Mouse (Mus musculus): ENCODE measurements around the gene Ccdc171. TPM values are rescaled to one million over a fixed set of nuclear protein-coding genes. Genes with fewer than 3 reads are reported as not detected.
A peak's percentile ranks its signal among the peaks of the same experiment; 100 is the strongest.
"Not testable (repeated sequence)": the region's sequence is repeated elsewhere in the genome, so short reads cannot be mapped to it uniquely, and the experiment has no call there.

Gene Ccdc171
- 3.9 and 4.2 TPM in 2 replicates for polyA plus RNA-seq (2015; fragmentation: Nextera tagmentation; extraction: Ambion mirVana)

GRCm38 (mm10) chr4:83524843-83525689 lies at the start of gene Ccdc171:
Ccdc171 (plus strand) TSS chr4:83525545.
- ATAC-seq (replicated peaks) = peak; percentile 96
- H3K36me3 ChIP-seq (replicated peaks) = no peaks in the 10 kb centered on the region
- WGBS = under 1% methylated on average over 70 of the region's 73 CpGs

GRCm38 (mm10) chr4:83485250-83485649 lies 40.1 kb upstream of the Ccdc171 start:
- no peaks in the 10 kb centered on the region for H3K9me3 ChIP-seq
- peak overlapping the region; percentile 96 for H3K4me3 ChIP-seq
- WGBS = 14% methylated on average over 12 of the region's 12 CpGs

More at GRCm38 (mm10) chr4:83524843-83525689, at the start of gene Ccdc171:
- peaks cover 21% of the 10 kb centered on the region for H3K4me1 ChIP-seq
- peak within 1 kb of the TSS; percentile 84 for H3K4me2 ChIP-seq
- H3K9ac ChIP-seq = peak within 1 kb of the TSS; percentile 96
- H3K9me3 ChIP-seq = no peaks in the 10 kb centered on the region
- peak within 1 kb of the TSS; percentile 64 for H3K4me3 ChIP-seq
- H3K27ac ChIP-seq = peak within 1 kb of the TSS; percentile 100
- H3K27me3 ChIP-seq (replicated peaks) = no peaks in the 10 kb centered on the region

GRCm38 (mm10) chr4:83485735-83486116 lies 39.6 kb upstream of the Ccdc171 start:
- peak; percentile 79 for ATAC-seq (replicated peaks)
- under 1% methylated on average over 33 of the region's 40 CpGs for WGBS
- H3K4me2 ChIP-seq = peak overlapping the region; percentile 50

More at GRCm38 (mm10) chr4:83485250-83485649, 40.1 kb upstream of the Ccdc171 start:
- H3K4me2 ChIP-seq = peak overlapping the region; percentile 50
- H3K27me3 ChIP-seq (replicated peaks) = no peaks in the 10 kb centered on the region
- H3K4me1 ChIP-seq = peaks cover 27% of the 10 kb centered on the region
- peak overlapping the region; percentile 86 for H3K9ac ChIP-seq
- H3K36me3 ChIP-seq (replicated peaks) = peaks cover 6% of the 10 kb centered on the region; the same call in 1 of the 2 replicates
- H3K27ac ChIP-seq = peak overlapping the region; percentile 100
- no peak for ATAC-seq (replicated peaks)

GRCm38 (mm10) chr4:83486117-83486901 lies 39.0 kb upstream of the Ccdc171 start, which contains the start of gene Psip1:
Psip1 (minus strand) TSS chr4:83486459.
- no peaks in the 10 kb centered on the region for H3K27me3 ChIP-seq (replicated peaks)
- H3K4me2 ChIP-seq = peak within 1 kb of the TSS; percentile 50
- H3K36me3 ChIP-seq (replicated peaks) = peaks cover 6% of the 10 kb centered on the region; the same call in 1 of the 2 replicates
- H3K27ac ChIP-seq = peak within 1 kb of the TSS; percentile 100
- peak within 1 kb of the TSS; percentile 86 for H3K9ac ChIP-seq
- H3K9me3 ChIP-seq = no peaks in the 10 kb centered on the region
- peak within 1 kb of the TSS; percentile 96 for H3K4me3 ChIP-seq
- H3K4me1 ChIP-seq = peaks cover 27% of the 10 kb centered on the region
- under 1% methylated on average over 70 of the region's 86 CpGs for whole genome bisulfite sequencing
- peak; percentile 95 for ATAC-seq (replicated peaks)

More at GRCm38 (mm10) chr4:83485735-83486116, 39.6 kb upstream of the Ccdc171 start:
- H3K9me3 ChIP-seq = no peaks in the 10 kb centered on the region
- H3K27ac ChIP-seq = peak overlapping the region; percentile 100
- H3K27me3 ChIP-seq (replicated peaks) = no peaks in the 10 kb centered on the region
- peaks cover 27% of the 10 kb centered on the region for H3K4me1 ChIP-seq
- H3K9ac ChIP-seq = peak overlapping the region; percentile 86
- H3K4me3 ChIP-seq = peak overlapping the region; percentile 96
- peaks cover 6% of the 10 kb centered on the region; the same call in 1 of the 2 replicates for H3K36me3 ChIP-seq (replicated peaks)

GRCm38 (mm10) chr4:83489121-83489520 lies 36.2 kb upstream of the Ccdc171 start:
- WGBS = 26% methylated on average over 5 of the region's 5 CpGs
- Histone ChIP-seq H3K9ac (no peak overlapping the region), H3K4me3 (no peak overlapping the region), H3K4me2 (no peak overlapping the region), H3K4me1 (peaks cover 15% of the 10 kb centered on the region), H3K27ac (no peak overlapping the region), H3K27me3 (replicated peaks) (no peaks in the 10 kb centered on the region), H3K9me3 (no peaks in the 10 kb centered on the region), H3K36me3 (replicated peaks) (no peaks in the 10 kb centered on the region)
- no peak for ATAC-seq (replicated peaks)

- ATAC-seq (replicated peaks) = no peak
- Histone ChIP-seq H3K27ac (no peak overlapping the region), H3K27me3 (replicated peaks) (no peaks in the 10 kb centered on the region), H3K9ac (no peak overlapping the region), H3K9me3 (no peaks in the 10 kb centered on the region), H3K4me1 (no peaks in the 10 kb centered on the region), H3K4me2 (no peak overlapping the region), H3K4me3 (no peak overlapping the region), H3K36me3 (replicated peaks) (no peaks in the 10 kb centered on the region)
- 100% methylated on average over 1 of the region's 1 CpGs for WGBS
Observed at GRCm38 (mm10) chr4:83493112-83493511, 32.2 kb upstream of the Ccdc171 start.

- not testable (repeated sequence) for H3K9ac ChIP-seq; H3K4me3 ChIP-seq; ATAC-seq (replicated peaks); H3K4me1 ChIP-seq; H3K27ac ChIP-seq; H3K4me2 ChIP-seq; H3K36me3 ChIP-seq (replicated peaks); H3K27me3 ChIP-seq (replicated peaks); H3K9me3 ChIP-seq
- 91% methylated on average over 5 of the region's 5 CpGs for WGBS
Observed at GRCm38 (mm10) chr4:83497013-83497412, 28.3 kb upstream of the Ccdc171 start.

GRCm38 (mm10) chr4:83500154-83501036 lies 24.9 kb upstream of the Ccdc171 start:
- Histone ChIP-seq H3K4me3 (peak overlapping the region; percentile 47), H3K27me3 (replicated peaks) (no peaks in the 10 kb centered on the region), H3K9me3 (no peaks in the 10 kb centered on the region), H3K27ac (peak overlapping the region; percentile 84), H3K4me2 (peak overlapping the region; percentile 61), H3K36me3 (replicated peaks) (no peaks in the 10 kb centered on the region), H3K4me1 (peaks cover 5% of the 10 kb centered on the region), H3K9ac (peak overlapping the region; percentile 52)
- peak; percentile 93 for ATAC-seq (replicated peaks)
- WGBS = 4% methylated on average over 22 of the region's 22 CpGs

- Histone ChIP-seq H3K27ac (peak overlapping the region; percentile 84), H3K9me3 (no peaks in the 10 kb centered on the region), H3K4me3 (peak overlapping the region; percentile 47), H3K4me2 (peak overlapping the region; percentile 61), H3K27me3 (replicated peaks) (no peaks in the 10 kb centered on the region), H3K9ac (no peak overlapping the region), H3K4me1 (peaks cover 5% of the 10 kb centered on the region), H3K36me3 (replicated peaks) (no peaks in the 10 kb centered on the region)
- 23% methylated on average over 7 of the region's 7 CpGs for WGBS
- peak; percentile 86 for ATAC-seq (replicated peaks)
Observed at GRCm38 (mm10) chr4:83501037-83501430, 24.3 kb upstream of the Ccdc171 start.

- Histone ChIP-seq H3K4me1 (no peaks in the 10 kb centered on the region), H3K27me3 (replicated peaks) (no peaks in the 10 kb centered on the region), H3K9ac (no peak overlapping the region), H3K9me3 (no peaks in the 10 kb centered on the region), H3K4me2 (no peak overlapping the region), H3K27ac (no peak overlapping the region), H3K36me3 (replicated peaks) (no peaks in the 10 kb centered on the region), H3K4me3 (no peak overlapping the region)
- ATAC-seq (replicated peaks) = no peak
- WGBS = 37% methylated on average over 2 of the region's 2 CpGs
Observed at GRCm38 (mm10) chr4:83509600-83509999, 15.7 kb upstream of the Ccdc171 start.

GRCm38 (mm10) chr4:83511083-83511482 lies 14.3 kb upstream of the Ccdc171 start:
- H3K27ac ChIP-seq = no peak overlapping the region
- H3K36me3 ChIP-seq (replicated peaks) = no peaks in the 10 kb centered on the region
- WGBS = 29% methylated on average over 8 of the region's 8 CpGs
- ATAC-seq (replicated peaks) = no peak
- no peaks in the 10 kb centered on the region for H3K27me3 ChIP-seq (replicated peaks)
- H3K4me2 ChIP-seq = no peak overlapping the region
- no peaks in the 10 kb centered on the region for H3K9me3 ChIP-seq
- no peaks in the 10 kb centered on the region for H3K4me1 ChIP-seq
- no peak overlapping the region for H3K9ac ChIP-seq
- H3K4me3 ChIP-seq = no peak overlapping the region
